Mouse (Mus musculus): ENCODE measurements at regions not wholly inside any gene's neighbourhood (a gene's known extent, or its start where the extent isn't known, plus 50 kb on each side); places are given as distances from the start of the nearest gene placed in this dataset.

- ATAC-seq: no peak
Measured at GRCm38 (mm10) chr16:77394054-77394716, 207.7 kb downstream of the Gm11146 start.

- no peak for ATAC-seq
Measured at GRCm38 (mm10) chr16:77393470-77393869, 208.4 kb downstream of the Gm11146 start.

GRCm38 (mm10) chr16:77392205-77392604 lies 209.7 kb downstream of the Gm11146 start:
- no peak for ATAC-seq

- no peak for ATAC-seq
Measured at GRCm38 (mm10) chr16:77384021-77384729, 217.7 kb downstream of the Gm11146 start.

GRCm38 (mm10) chr16:77382790-77383189 lies 219.1 kb downstream of the Gm11146 start:
- no peak for ATAC-seq

GRCm38 (mm10) chr16:77372768-77373167 lies 229.1 kb downstream of the Gm11146 start:
- no peak for ATAC-seq

GRCm38 (mm10) chr16:77369810-77370209 lies 232.1 kb downstream of the Gm11146 start:
- ATAC-seq: no peak

- ATAC-seq: no peak
Measured at GRCm38 (mm10) chr16:77365254-77365653, 236.6 kb downstream of the Gm11146 start.

- no peak for ATAC-seq
Measured at GRCm38 (mm10) chr16:77364439-77364838, 237.5 kb downstream of the Gm11146 start.

GRCm38 (mm10) chr16:77359190-77359589 lies 242.7 kb downstream of the Gm11146 start:
- ATAC-seq: no peak

GRCm38 (mm10) chr16:77355260-77355659 lies 246.6 kb downstream of the Gm11146 start:
- no peak for ATAC-seq

GRCm38 (mm10) chr16:77354201-77354712 lies 247.6 kb downstream of the Gm11146 start:
- no peak for ATAC-seq

GRCm38 (mm10) chr16:77346128-77346527 lies 255.8 kb downstream of the Gm11146 start:
- ATAC-seq: no peak

- ATAC-seq: no peak
Measured at GRCm38 (mm10) chr16:77332285-77332684, 269.6 kb downstream of the Gm11146 start.

- ATAC-seq: no peak
Measured at GRCm38 (mm10) chr16:77330996-77331395, 270.9 kb downstream of the Gm11146 start.

- no peak for ATAC-seq
Measured at GRCm38 (mm10) chr16:77329711-77330530, 272.0 kb downstream of the Gm11146 start.

- ATAC-seq: no peak
Measured at GRCm38 (mm10) chr16:77329160-77329691, 272.7 kb downstream of the Gm11146 start.

GRCm38 (mm10) chr16:77328628-77329159 lies 273.2 kb downstream of the Gm11146 start:
- ATAC-seq: no peak

- no peak for ATAC-seq
Measured at GRCm38 (mm10) chr16:77328049-77328448, 273.8 kb downstream of the Gm11146 start.

- ATAC-seq: no peak
Measured at GRCm38 (mm10) chr16:77322338-77322737, 279.6 kb downstream of the Gm11146 start.

GRCm38 (mm10) chr16:77318150-77318549 lies 283.7 kb downstream of the Gm11146 start:
- no peak for ATAC-seq

GRCm38 (mm10) chr16:77315354-77315753 lies 286.5 kb downstream of the Gm11146 start:
- ATAC-seq: no peak

GRCm38 (mm10) chr16:77313195-77313594 lies 288.7 kb downstream of the Gm11146 start:
- no peak for ATAC-seq

Data from inflammation-experienced regulatory T-cells, adult 6 months (primary cell).